Mouse (Mus musculus): Measurements from ENCODE around the gene Olfr592.
"Not testable (repeated sequence)": the region's sequence is repeated elsewhere in the genome, so short reads cannot be mapped to it uniquely, and the experiment has no call there.

Olfr592 gene

GRCm38 (mm10) chr7:103184503-103184902 lies at the start of gene Olfr592:
Gene Olfr592, plus strand, starts transcription at chr7:103184803.
- not testable (repeated sequence) for DNase-seq

GRCm38 (mm10) chr7:103140579-103140978 lies 44.0 kb upstream of the Olfr592 start, which contains the start of gene Olfr588-ps1:
Gene Olfr588-ps1, plus strand, starts transcription at chr7:103140879.
- no peak for DNase-seq

- DNase-seq = no peak
These were observed 28.3 kb upstream of the Olfr592 start, which contains the start of gene Olfr589 for GRCm38 (mm10) chr7:103156256-103156655. Gene Olfr589, minus strand, starts transcription at chr7:103156356.

- no peak for DNase-seq
These were observed 14.9 kb upstream of the Olfr592 start for GRCm38 (mm10) chr7:103169697-103170096.

GRCm38 (mm10) chr7:103178240-103178639 lies 6.4 kb upstream of the Olfr592 start, which contains the start of gene Olfr591:
Gene Olfr591, minus strand, starts transcription at chr7:103178340.
- DNase-seq = no peak

GRCm38 (mm10) chr7:103211562-103211961 lies 27.0 kb downstream of the Olfr592 start, which contains the start of gene Olfr593:
Gene Olfr593, plus strand, starts transcription at chr7:103211862.
- DNase-seq = no peak

GRCm38 (mm10) chr7:103212050-103212449 lies 27.4 kb downstream of the Olfr592 start:
- not testable (repeated sequence) for DNase-seq

- DNase-seq = no peak
These were observed 32.1 kb downstream of the Olfr592 start, which contains the start of gene Olfr594 for GRCm38 (mm10) chr7:103216696-103217095. Gene Olfr594, plus strand, starts transcription at chr7:103216996.

All from kidney, postnatal 36 days (tissue).